Mouse (Mus musculus) limb, embryonic 11.5 days (tissue): Measurements from ENCODE around the gene Tas2r139. TPM values are rescaled to one million over a fixed set of nuclear protein-coding genes. Genes with fewer than 3 reads are reported as not detected.
"Not testable (repeated sequence)": the region's sequence is repeated elsewhere in the genome, so short reads cannot be mapped to it uniquely, and the experiment has no call there.

ENCODE experiments used
- ATAC-seq: fragments of 200-750 bp; cut with Nextera tagmentation; 2 replicates; pipeline ENCODE4 v1.8.0; 2017; ENCODE audit warnings: low read depth; ENCODE audit not compliant: insufficient number of reproducible peaks, low FRiP score, low TSS enrichment
- DNase-seq: peaks from one replicate; pipeline ENCODE4 v3.0.0-alpha.2; 2015; ENCODE audit warnings: low spot score
- H3K27ac ChIP-seq: fragments of 300-500 bp; sonication (generic); replicated peaks from 2 replicates; pipeline ENCODE4 v1.5.1; 2014; ENCODE audit warnings: low read depth, mild to moderate bottlenecking, low read length
- H3K27me3 ChIP-seq: fragments of 300-500 bp; sonication (generic); 2 replicates; pipeline ENCODE4 v1.6.1; 2014; ENCODE audit warnings: mild to moderate bottlenecking, low read length, mixed read lengths; ENCODE audit not compliant: control insufficient read depth, insufficient read depth
- H3K36me3 ChIP-seq: fragments of 300-500 bp; sonication (generic); 2 replicates; pipeline ENCODE4 v1.6.1; 2014; ENCODE audit warnings: mild to moderate bottlenecking, low read length, moderate library complexity, mixed read lengths; ENCODE audit not compliant: control insufficient read depth, insufficient read depth
- H3K4me1 ChIP-seq: fragments of 300-500 bp; sonication (generic); 2 replicates; pipeline ENCODE4 v1.6.1; 2014; ENCODE audit warnings: low read length, mixed read lengths; ENCODE audit not compliant: control insufficient read depth, insufficient read depth
- H3K4me2 ChIP-seq: fragments of 300-500 bp; sonication (generic); 2 replicates; pipeline ENCODE4 v1.6.1; 2014; ENCODE audit warnings: low read depth, mild to moderate bottlenecking, moderate library complexity; ENCODE audit not compliant: severe bottlenecking
- H3K4me3 ChIP-seq: fragments of 300-500 bp; sonication (generic); 2 replicates; pipeline ENCODE4 v1.5.1; 2014; ENCODE audit warnings: low read depth, low read length
- H3K9ac ChIP-seq: fragments of 300-500 bp; sonication (generic); 2 replicates; pipeline ENCODE4 v1.6.1; 2014; ENCODE audit warnings: mild to moderate bottlenecking, low read length
- H3K9me3 ChIP-seq: fragments of 300-500 bp; sonication (generic); 2 replicates; pipeline ENCODE4 v1.6.1; 2016; ENCODE audit warnings: low read length; ENCODE audit not compliant: control insufficient read depth
- WGBS: fragments of 180-500 bp; shearing (Covaris S2); extraction: QIAGEN DNeasy Blood & Tissue Kit; methylation state at CpG from one replicate; pipeline ENCODE4 v1.1.7; 2014; 5-methylcytosine and 5-hydroxymethylcytosine counted together
- polyA plus RNA-seq: library from polyadenylated mRNA; unstranded; fragments of >200 nt; fragmentation: Nextera tagmentation; extraction: Ambion mirVana; gene quantifications from 2 replicates; pipeline ENCODE4 v1.2.1, GENCODE M21; 2014

Tas2r139 gene
- not detected in 2 replicates for polyA plus RNA-seq

- Histone ChIP-seq H3K4me2 (no peak within 1 kb of the TSS), H3K4me3 (no peak within 1 kb of the TSS), H3K36me3 (no peaks in the 10 kb centered on the region), H3K27me3 (no peaks in the 10 kb centered on the region), H3K4me1 (no peaks in the 10 kb centered on the region), H3K27ac (no peak within 1 kb of the TSS), H3K9ac (no peak within 1 kb of the TSS), H3K9me3 (no peaks in the 10 kb centered on the region)
- 74% methylated on average over 3 of the region's 3 CpGs for WGBS
- DNase-seq (no peak), ATAC-seq (no peak)
These were observed at the start of gene Tas2r139 for GRCm38 (mm10) chr6:42140636-42141035. TSS of gene Tas2r139 (plus strand) at chr6:42140936.

- WGBS, result 76% methylated on average over 15 of the region's 15 CpGs
- DNase-seq, H3K9ac ChIP-seq, H3K36me3 ChIP-seq, ATAC-seq, H3K4me2 ChIP-seq, H3K4me1 ChIP-seq, H3K27ac ChIP-seq, H3K4me3 ChIP-seq, H3K9me3 ChIP-seq, H3K27me3 ChIP-seq: not testable (repeated sequence)
These were observed 10.4 kb downstream of the Tas2r139 start for GRCm38 (mm10) chr6:42151115-42151514.

- WGBS, result 75% methylated on average over 1 of the region's 1 CpGs
These were observed 41.7 kb downstream of the Tas2r139 start for GRCm38 (mm10) chr6:42182462-42182861.

GRCm38 (mm10) chr6:42186230-42186629 is 45.5 kb downstream of the Tas2r139 start:
- Histone ChIP-seq H3K9me3 (no peaks in the 10 kb centered on the region), H3K9ac (no peak overlapping the region), H3K4me2 (no peak overlapping the region), H3K27ac (no peak overlapping the region), H3K36me3 (no peaks in the 10 kb centered on the region), H3K27me3 (no peaks in the 10 kb centered on the region), H3K4me3 (no peak overlapping the region), H3K4me1 (no peaks in the 10 kb centered on the region)
- DNase-seq (no peak), ATAC-seq (no peak)
- 51% methylated on average over 3 of the region's 3 CpGs for WGBS

More at GRCm38 (mm10) chr6:42182462-42182861, 41.7 kb downstream of the Tas2r139 start:
- no peak overlapping the region for H3K9ac ChIP-seq
- no peak overlapping the region for H3K4me3 ChIP-seq
- ATAC-seq (no peak), DNase-seq (no peak)
- H3K27ac ChIP-seq, result no peak overlapping the region
- H3K9me3 ChIP-seq, result no peaks in the 10 kb centered on the region
- no peaks in the 10 kb centered on the region for H3K36me3 ChIP-seq
- H3K27me3 ChIP-seq, result no peaks in the 10 kb centered on the region
- H3K4me2 ChIP-seq, result no peak overlapping the region
- H3K4me1 ChIP-seq, result no peaks in the 10 kb centered on the region

Other genes starting within 250 kb of the Tas2r139 start
- not detected in 2 replicates for gene Sval1, start 189.3 kb upstream of the Tas2r139 start, polyA plus RNA-seq
- gene Sval3, start 172.8 kb upstream of the Tas2r139 start, polyA plus RNA-seq, result not detected in 2 replicates
- not detected in 2 replicates for gene Sva, start 102.5 kb upstream of the Tas2r139 start, polyA plus RNA-seq
- not detected in 2 replicates for gene Tas2r144, start 74.4 kb downstream of the Tas2r139 start, polyA plus RNA-seq
- 21.1 and 22.6 TPM in 2 replicates for gene Gstk1, start 105.0 kb downstream of the Tas2r139 start, polyA plus RNA-seq
- 1.5 TPM in 2 replicates for gene Tmem139, start 121.0 kb downstream of the Tas2r139 start, polyA plus RNA-seq
- 78.3 and 82.6 TPM in 2 replicates for gene Casp2, start 124.0 kb downstream of the Tas2r139 start, polyA plus RNA-seq
- 0.69 and 1.1 TPM in 2 replicates for gene Clcn1, start 145.7 kb downstream of the Tas2r139 start, polyA plus RNA-seq
- gene Fam131b, start 183.7 kb downstream of the Tas2r139 start, polyA plus RNA-seq, result 0.85 and 0.89 TPM in 2 replicates
- gene Zyx, start 208.7 kb downstream of the Tas2r139 start, polyA plus RNA-seq, result 97.7 and 101 TPM in 2 replicates
- gene Epha1, start 232.3 kb downstream of the Tas2r139 start, polyA plus RNA-seq, result 2.5 and 4.6 TPM in 2 replicates